Mouse (Mus musculus) left cerebral cortex, postnatal 4 days (tissue): Measurements from ENCODE around the gene Serpinb6a. TPM values are rescaled to one million over a fixed set of nuclear protein-coding genes. Genes with fewer than 3 reads are reported as not detected.

ENCODE experiments used
- DNase-seq: peaks from one replicate; pipeline ENCODE4 v3.0.0-alpha.2; 2022
- intact Hi-C: fragments of 180-260 bp; cut with DNase I; formaldehyde crosslinking; loops from one replicate; pipeline ENCODE4 v1.15.1; 2025
- total RNA-seq, 2 experiments: library from RNA; stranded (reverse); gene quantifications; 2 replicates each; pipeline ENCODE4 v1.2.3; 2021

Gene Serpinb6a
- total RNA-seq, 2 experiments from 2014 or later = 41.2 to 41.3 TPM

DNA sequence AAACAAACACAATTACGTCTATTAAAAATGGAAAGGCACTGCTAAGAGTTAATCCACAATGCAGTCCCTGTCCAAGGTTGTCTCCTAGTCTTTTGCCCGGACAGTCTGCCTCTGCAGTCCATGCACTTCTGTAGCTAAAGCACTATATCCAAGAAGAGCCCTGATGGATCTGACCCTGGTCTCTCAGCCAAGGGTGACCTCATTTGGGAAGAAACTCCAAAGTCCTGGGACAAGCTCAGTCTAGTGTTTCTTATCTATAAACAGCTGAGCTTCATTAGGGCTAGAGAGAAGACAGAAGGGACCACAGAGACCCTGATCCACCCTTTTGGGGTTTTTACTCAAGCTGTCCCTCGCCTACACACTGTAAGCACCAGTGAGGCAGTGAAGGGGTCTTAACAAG lies 71.7 kb downstream of the Serpinb6a start:
- intact Hi-C loops = no loop called here
- DNase-seq = no peak

DNA sequence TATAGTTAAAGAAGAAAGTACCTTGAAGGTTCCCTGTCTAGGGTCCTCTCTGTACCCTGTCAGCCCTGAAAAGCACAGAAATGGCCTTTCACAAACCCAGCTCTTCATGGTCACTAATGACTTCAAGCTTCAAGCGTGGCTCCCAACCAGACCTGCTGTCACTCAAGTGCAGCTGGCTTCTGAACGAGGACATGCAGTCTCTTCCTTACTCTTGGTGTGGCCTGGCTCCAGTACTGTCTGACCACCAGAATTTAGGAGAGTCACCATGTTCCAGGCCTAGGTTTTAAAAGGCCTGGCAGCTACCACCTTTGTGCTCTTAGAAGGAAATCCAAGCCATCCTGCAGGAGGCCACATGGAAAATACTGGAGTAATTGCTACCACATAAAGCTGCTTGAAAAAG lies 72.3 kb downstream of the Serpinb6a start:
- intact Hi-C loops = no loop called here
- no peak for DNase-seq

DNA sequence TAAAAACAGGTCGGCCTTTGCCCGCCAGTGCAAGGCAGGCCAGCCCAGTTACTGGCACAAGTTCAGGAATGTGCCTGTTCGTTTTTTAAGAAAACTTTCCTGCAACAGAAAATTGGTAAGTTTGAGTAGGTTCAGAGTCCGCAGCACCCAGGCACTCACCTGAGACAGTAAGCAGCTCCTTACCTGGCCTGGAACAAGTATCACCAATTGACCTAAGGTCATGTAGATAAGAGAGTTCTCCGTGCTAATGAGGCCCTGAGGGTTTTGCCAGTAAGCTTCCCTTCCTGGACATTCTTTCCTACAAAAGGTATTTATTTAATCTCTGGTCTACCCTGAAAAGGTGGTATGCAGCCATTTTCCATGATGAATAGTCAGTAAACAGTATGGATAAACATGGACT lies 80.9 kb downstream of the Serpinb6a start:
- DNase-seq = no peak
- intact Hi-C loops = no loop called here

DNA sequence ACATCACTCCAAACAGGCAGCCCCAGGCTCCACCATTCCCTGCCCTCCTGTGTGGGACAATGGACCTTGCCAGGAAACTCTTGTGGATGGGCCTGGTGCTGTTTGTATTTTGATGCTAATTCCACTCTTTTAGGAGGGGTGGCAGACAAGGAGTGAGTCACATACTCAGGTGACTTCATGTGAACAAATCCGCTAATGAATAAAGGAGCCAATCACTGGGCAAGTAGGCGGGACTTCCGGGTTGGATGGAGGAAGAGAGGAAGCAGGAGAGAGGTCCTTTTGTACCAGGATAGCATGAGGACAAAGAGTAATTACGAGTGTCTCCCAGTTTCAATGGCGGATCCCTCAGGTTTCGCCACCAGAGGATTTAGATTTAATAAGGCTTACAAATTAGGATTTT lies 81.6 kb downstream of the Serpinb6a start:
- intact Hi-C loops = no loop called here
- no peak for DNase-seq

DNA sequence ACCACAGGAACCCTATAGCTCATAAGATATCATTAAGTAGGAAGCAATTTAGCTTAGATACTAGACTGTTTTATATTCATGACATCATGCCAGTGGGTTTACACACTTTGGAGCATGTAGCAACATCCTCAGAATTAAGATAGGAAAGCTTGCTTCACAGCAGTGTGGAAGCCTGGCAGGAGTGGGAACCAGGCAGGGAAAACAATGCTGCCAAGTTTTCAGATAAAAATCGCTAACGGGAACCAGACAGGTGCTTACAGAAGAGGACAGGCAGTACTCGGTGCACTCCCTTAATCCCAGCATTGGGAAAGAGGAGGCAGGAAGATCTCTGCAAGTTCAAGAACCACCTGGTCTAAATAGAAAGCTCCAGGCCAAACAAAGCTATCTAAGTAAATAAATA lies 95.8 kb downstream of the Serpinb6a start:
- intact Hi-C loops = no loop called here

DNA sequence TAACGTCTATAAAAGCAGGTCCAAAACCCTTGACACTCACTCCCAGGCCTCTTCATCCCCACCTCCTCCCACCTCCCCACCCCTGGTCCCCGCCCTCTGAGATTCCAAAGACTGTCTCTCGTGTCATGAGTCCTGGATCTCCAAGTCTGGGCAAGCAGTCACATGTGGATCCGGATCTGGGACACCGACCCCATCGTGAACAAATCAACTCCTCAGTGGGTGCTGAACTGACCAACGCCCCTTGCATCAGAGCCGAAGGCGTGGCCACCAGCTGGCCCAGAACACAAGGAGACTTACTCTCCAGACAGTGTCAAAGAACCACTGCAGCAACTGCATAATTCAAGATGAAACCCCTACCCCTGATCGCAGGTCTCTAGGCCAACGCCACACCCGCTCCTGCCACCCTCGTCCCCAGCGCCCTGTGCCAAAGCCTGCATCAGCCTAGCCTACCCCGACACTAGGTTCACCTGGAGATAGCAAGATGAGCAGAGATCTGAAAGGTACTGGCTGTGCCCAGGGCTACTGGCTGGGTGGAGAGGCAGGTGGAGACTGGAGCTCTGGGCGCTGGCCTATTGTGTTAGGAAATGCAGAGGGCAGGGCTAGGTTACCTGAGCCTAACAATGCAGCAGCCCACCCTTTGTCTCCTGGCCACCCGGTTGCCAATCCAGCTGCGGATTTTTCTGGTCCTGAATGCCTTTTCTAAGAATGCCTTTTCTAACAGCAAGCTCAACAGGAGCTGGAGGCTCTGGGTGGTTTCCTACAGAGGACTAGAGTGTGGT lies 97.2 kb downstream of the Serpinb6a start, which contains the start of gene Serpinb6c:
Gene Serpinb6c, minus strand, starts transcription at position 533 of the 779 bp plus-strand sequence.
- DNase-seq = no peak
- intact Hi-C loops = no loop called here

More for the DNA sequence above, 95.8 kb downstream of the Serpinb6a start:
- DNase-seq = no peak

DNA sequence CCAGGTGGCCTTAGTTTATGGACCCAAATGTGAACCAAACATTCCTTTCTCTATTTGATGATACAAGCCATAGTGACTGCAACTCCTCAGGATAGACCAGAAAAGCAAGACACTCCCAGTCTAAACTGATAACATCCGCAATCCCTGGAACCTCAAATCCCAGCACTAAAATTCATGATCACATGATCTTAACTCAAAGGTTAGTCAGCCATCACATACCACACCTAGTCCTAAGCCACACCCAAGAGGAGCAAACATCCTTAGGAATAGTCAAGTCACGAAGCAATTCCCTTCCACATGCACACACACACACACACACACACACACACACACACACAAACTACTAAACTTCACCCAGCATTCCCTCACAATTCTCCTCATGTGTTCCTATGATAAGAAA lies 99.3 kb downstream of the Serpinb6a start:
- intact Hi-C loops = no loop called here

DNA sequence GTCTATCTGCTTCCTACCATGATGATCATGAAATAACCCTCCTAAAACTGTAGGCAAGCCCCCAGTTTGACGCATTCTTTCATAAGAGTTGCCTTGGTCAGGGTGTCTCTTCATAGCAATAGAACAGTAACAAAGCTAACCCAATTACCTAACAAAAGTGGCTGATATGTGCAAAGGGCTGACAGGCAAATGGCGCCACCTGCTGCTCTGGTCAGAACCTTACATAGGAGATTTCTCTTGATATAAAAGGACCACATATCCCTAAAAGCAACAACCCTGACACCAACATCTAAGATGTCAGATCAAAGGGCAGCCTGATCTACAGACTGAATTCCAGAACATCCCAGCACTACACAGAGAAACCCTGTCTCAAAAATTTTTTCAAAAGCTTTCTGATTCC lies 108.4 kb downstream of the Serpinb6a start:
- intact Hi-C loops = no loop called here
- DNase-seq = peak; percentile 40

More for the DNA sequence above, 99.3 kb downstream of the Serpinb6a start:
- no peak for DNase-seq

Other genes with a start within 250 kb of the Serpinb6a start
- not detected for gene Serpinb6e, start 159.4 kb downstream of the Serpinb6a start, total RNA-seq
- gene Serpinb6c, start 97.1 kb downstream of the Serpinb6a start, total RNA-seq = under 1 TPM in 1 of 2 experiments, not detected in 1; 0.40 TPM
- 1 to 10 TPM; 3.2 to 3.3 TPM for gene Nqo2, start 38.1 kb downstream of the Serpinb6a start, total RNA-seq
- 10 to 100 TPM; 11.7 to 12.7 TPM for gene Ripk1, start 431 bp downstream of the Serpinb6a start, total RNA-seq
- 10 to 100 TPM; 27.6 to 31.3 TPM for gene Bphl, start 34.8 kb upstream of the Serpinb6a start, total RNA-seq
- 1,000 to 10,000 TPM; 2,688 to 2,817 TPM for gene Tubb2a, start 75.2 kb upstream of the Serpinb6a start, total RNA-seq
- 1,000 to 10,000 TPM; 3,894 to 3,983 TPM for gene Tubb2b, start 127.7 kb upstream of the Serpinb6a start, total RNA-seq
- gene Psmg4, start 160.2 kb upstream of the Serpinb6a start, total RNA-seq = 10 to 100 TPM; 45.5 to 46.4 TPM